Mouse (Mus musculus): Measurements from ENCODE around the gene Zfyve21. TPM values are rescaled to one million over a fixed set of nuclear protein-coding genes. Genes with fewer than 3 reads are reported as not detected.

Gene Zfyve21
- polyA plus RNA-seq, 1 experiment from 2014 or later, result 105 TPM

- WGBS, result 50% methylated on average over 4 of the region's 4 CpGs
- peaks cover 29% of the 10 kb centered on the region for H3K4me1 ChIP-seq
- peak overlapping the region; percentile 13; the same call in 1 of the 2 replicates for H3K27ac ChIP-seq
- H3K4me2 ChIP-seq, result no peak overlapping the region
- H3K9me3 ChIP-seq, result no peaks in the 10 kb centered on the region
- no peaks in the 10 kb centered on the region for H3K27me3 ChIP-seq
- peaks cover 51% of the 10 kb centered on the region for H3K36me3 ChIP-seq
- H3K4me3 ChIP-seq, result no peak overlapping the region
- no peak for ATAC-seq (ENCODE audit: insufficient number of reproducible peaks, insufficient read depth, low FRiP score, low TSS enrichment, low read depth)
- H3K9ac ChIP-seq, result peak overlapping the region; percentile 40
Observed at GRCm38 (mm10) chr12:111821931-111822330, 8.0 kb downstream of the Zfyve21 start.

GRCm38 (mm10) chr12:111827556-111827955 lies 13.6 kb downstream of the Zfyve21 start:
- no peak overlapping the region for H3K9ac ChIP-seq
- no peak for ATAC-seq (ENCODE audit: insufficient number of reproducible peaks, insufficient read depth, low FRiP score, low TSS enrichment, low read depth)
- H3K9me3 ChIP-seq, result no peaks in the 10 kb centered on the region
- no peak overlapping the region for H3K4me2 ChIP-seq
- no peak overlapping the region for H3K4me3 ChIP-seq
- 94% methylated on average over 12 of the region's 12 CpGs for WGBS
- no peaks in the 10 kb centered on the region for H3K27me3 ChIP-seq
- H3K36me3 ChIP-seq, result peaks cover 94% of the 10 kb centered on the region
- peaks cover under 1% of the 10 kb centered on the region; the same call in 1 of the 2 replicates for H3K4me1 ChIP-seq
- H3K27ac ChIP-seq, result no peak overlapping the region

GRCm38 (mm10) chr12:111829447-111829846 lies 15.5 kb downstream of the Zfyve21 start:
- no peaks in the 10 kb centered on the region for H3K27me3 ChIP-seq
- no peaks in the 10 kb centered on the region for H3K9me3 ChIP-seq
- H3K36me3 ChIP-seq, result peaks cover 99% of the 10 kb centered on the region
- H3K27ac ChIP-seq, result peak overlapping the region; percentile 53; the same call in 1 of the 2 replicates
- ATAC-seq (ENCODE audit: insufficient number of reproducible peaks, insufficient read depth, low FRiP score, low TSS enrichment, low read depth), result no peak
- no peaks in the 10 kb centered on the region for H3K4me1 ChIP-seq
- no peak overlapping the region for H3K4me3 ChIP-seq
- H3K9ac ChIP-seq, result no peak overlapping the region
- WGBS, result 61% methylated on average over 5 of the region's 5 CpGs
- no peak overlapping the region for H3K4me2 ChIP-seq

- no peak overlapping the region for H3K9ac ChIP-seq
- H3K4me1 ChIP-seq, result no peaks in the 10 kb centered on the region
- no peaks in the 10 kb centered on the region for H3K27me3 ChIP-seq
- no peak overlapping the region for H3K4me2 ChIP-seq
- H3K4me3 ChIP-seq, result no peak overlapping the region
- peak overlapping the region; percentile 53; the same call in 1 of the 2 replicates for H3K27ac ChIP-seq
- ATAC-seq (ENCODE audit: insufficient number of reproducible peaks, insufficient read depth, low FRiP score, low TSS enrichment, low read depth), result no peak
- 86% methylated on average over 9 of the region's 9 CpGs for WGBS
- H3K9me3 ChIP-seq, result no peaks in the 10 kb centered on the region
- peaks cover 99% of the 10 kb centered on the region for H3K36me3 ChIP-seq
Observed at GRCm38 (mm10) chr12:111829954-111830353, 16.0 kb downstream of the Zfyve21 start.

GRCm38 (mm10) chr12:111830375-111830774 lies 16.4 kb downstream of the Zfyve21 start:
- H3K27ac ChIP-seq, result no peak overlapping the region
- H3K9ac ChIP-seq, result no peak overlapping the region
- H3K27me3 ChIP-seq, result no peaks in the 10 kb centered on the region
- H3K9me3 ChIP-seq, result no peaks in the 10 kb centered on the region
- 88% methylated on average over 10 of the region's 10 CpGs for WGBS
- no peaks in the 10 kb centered on the region for H3K4me1 ChIP-seq
- no peak overlapping the region for H3K4me2 ChIP-seq
- no peak overlapping the region for H3K4me3 ChIP-seq
- H3K36me3 ChIP-seq, result peaks cover 99% of the 10 kb centered on the region
- no peak for ATAC-seq (ENCODE audit: insufficient number of reproducible peaks, insufficient read depth, low FRiP score, low TSS enrichment, low read depth)

- 78% methylated on average over 5 of the region's 5 CpGs for WGBS
- H3K36me3 ChIP-seq, result peaks cover 97% of the 10 kb centered on the region
- H3K27ac ChIP-seq, result no peak overlapping the region
- no peak for ATAC-seq (ENCODE audit: insufficient number of reproducible peaks, insufficient read depth, low FRiP score, low TSS enrichment, low read depth)
- no peaks in the 10 kb centered on the region for H3K4me1 ChIP-seq
- no peak overlapping the region for H3K4me2 ChIP-seq
- H3K9me3 ChIP-seq, result no peaks in the 10 kb centered on the region
- no peak overlapping the region for H3K4me3 ChIP-seq
- H3K9ac ChIP-seq, result no peak overlapping the region
- no peaks in the 10 kb centered on the region for H3K27me3 ChIP-seq
Observed at GRCm38 (mm10) chr12:111832643-111833042, 18.7 kb downstream of the Zfyve21 start.

- WGBS, result 90% methylated on average over 10 of the region's 10 CpGs
- Histone ChIP-seq H3K27me3 (no peaks in the 10 kb centered on the region), H3K36me3 (peaks cover 95% of the 10 kb centered on the region), H3K9ac (no peak overlapping the region), H3K4me1 (no peaks in the 10 kb centered on the region), H3K27ac (no peak overlapping the region), H3K9me3 (no peaks in the 10 kb centered on the region), H3K4me3 (no peak overlapping the region), H3K4me2 (no peak overlapping the region)
- ATAC-seq (ENCODE audit: insufficient number of reproducible peaks, insufficient read depth, low FRiP score, low TSS enrichment, low read depth), result no peak
Observed at GRCm38 (mm10) chr12:111833457-111833856, 19.5 kb downstream of the Zfyve21 start.

GRCm38 (mm10) chr12:111842565-111843433 lies 28.8 kb downstream of the Zfyve21 start:
- H3K4me1 ChIP-seq, result no peaks in the 10 kb centered on the region
- no peak overlapping the region for H3K9ac ChIP-seq
- no peak overlapping the region for H3K27ac ChIP-seq
- H3K4me2 ChIP-seq, result no peak overlapping the region
- 70% methylated on average over 15 of the region's 15 CpGs for WGBS
- no peak overlapping the region for H3K4me3 ChIP-seq
- peaks cover 39% of the 10 kb centered on the region for H3K36me3 ChIP-seq
- no peaks in the 10 kb centered on the region for H3K9me3 ChIP-seq
- ATAC-seq (ENCODE audit: insufficient number of reproducible peaks, insufficient read depth, low FRiP score, low TSS enrichment, low read depth), result no peak
- H3K27me3 ChIP-seq, result no peaks in the 10 kb centered on the region

- no peak overlapping the region for H3K9ac ChIP-seq
- H3K27ac ChIP-seq, result no peak overlapping the region
- WGBS, result 51% methylated on average over 2 of the region's 2 CpGs
- no peaks in the 10 kb centered on the region for H3K9me3 ChIP-seq
- 0 out of 2 replicates have a peak, but pooled peaks cover 2% of the 10 kb centered on the region for H3K4me1 ChIP-seq
- no peaks in the 10 kb centered on the region for H3K27me3 ChIP-seq
- no peak for ATAC-seq (ENCODE audit: insufficient number of reproducible peaks, insufficient read depth, low FRiP score, low TSS enrichment, low read depth)
- H3K4me3 ChIP-seq, result no peak overlapping the region
- H3K4me2 ChIP-seq, result no peak overlapping the region
- peaks cover 33% of the 10 kb centered on the region for H3K36me3 ChIP-seq
Observed at GRCm38 (mm10) chr12:111843470-111843869, 29.5 kb downstream of the Zfyve21 start.

- Histone ChIP-seq H3K36me3 (peaks cover 15% of the 10 kb centered on the region), H3K9me3 (no peaks in the 10 kb centered on the region), H3K4me3 (no peak overlapping the region), H3K9ac (no peak overlapping the region), H3K4me2 (no peak overlapping the region), H3K27me3 (no peaks in the 10 kb centered on the region), H3K4me1 (0 out of 2 replicates have a peak, but pooled peaks cover 2% of the 10 kb centered on the region), H3K27ac (no peak overlapping the region)
- ATAC-seq (ENCODE audit: insufficient number of reproducible peaks, insufficient read depth, low FRiP score, low TSS enrichment, low read depth), result no peak
- 88% methylated on average over 4 of the region's 4 CpGs for WGBS
Observed at GRCm38 (mm10) chr12:111845953-111846352, 32.0 kb downstream of the Zfyve21 start.

GRCm38 (mm10) chr12:111846815-111847214 lies 32.8 kb downstream of the Zfyve21 start:
- no peak for ATAC-seq (ENCODE audit: insufficient number of reproducible peaks, insufficient read depth, low FRiP score, low TSS enrichment, low read depth)
- 88% methylated on average over 10 of the region's 10 CpGs for WGBS
- peaks cover 5% of the 10 kb centered on the region; the same call in 1 of the 2 replicates for H3K4me1 ChIP-seq
- H3K27ac ChIP-seq, result no peak overlapping the region
- no peak overlapping the region for H3K9ac ChIP-seq
- H3K36me3 ChIP-seq, result peaks cover 14% of the 10 kb centered on the region
- no peaks in the 10 kb centered on the region for H3K27me3 ChIP-seq
- no peak overlapping the region for H3K4me3 ChIP-seq
- no peaks in the 10 kb centered on the region for H3K9me3 ChIP-seq
- H3K4me2 ChIP-seq, result no peak overlapping the region

- no peaks in the 10 kb centered on the region for H3K27me3 ChIP-seq
- no peak overlapping the region for H3K9ac ChIP-seq
- no peaks in the 10 kb centered on the region for H3K9me3 ChIP-seq
- H3K27ac ChIP-seq, result peak overlapping the region; percentile 0; the same call in 1 of the 2 replicates
- WGBS, result 44% methylated on average over 9 of the region's 9 CpGs
- no peak overlapping the region for H3K4me3 ChIP-seq
- no peak overlapping the region for H3K4me2 ChIP-seq
- peaks cover 8% of the 10 kb centered on the region; the same call in 1 of the 2 replicates for H3K4me1 ChIP-seq
- H3K36me3 ChIP-seq, result peaks cover 4% of the 10 kb centered on the region
- no peak for ATAC-seq (ENCODE audit: insufficient number of reproducible peaks, insufficient read depth, low FRiP score, low TSS enrichment, low read depth)
Observed at GRCm38 (mm10) chr12:111848300-111848798, 34.4 kb downstream of the Zfyve21 start.
